Mouse (Mus musculus) lung, postnatal 10 days (tissue): Measurements from ENCODE around the gene Syap1.

Experiments
- DNase-seq: peaks from one replicate; pipeline ENCODE4 v3.0.0; 2021

Syap1 gene

DNA sequence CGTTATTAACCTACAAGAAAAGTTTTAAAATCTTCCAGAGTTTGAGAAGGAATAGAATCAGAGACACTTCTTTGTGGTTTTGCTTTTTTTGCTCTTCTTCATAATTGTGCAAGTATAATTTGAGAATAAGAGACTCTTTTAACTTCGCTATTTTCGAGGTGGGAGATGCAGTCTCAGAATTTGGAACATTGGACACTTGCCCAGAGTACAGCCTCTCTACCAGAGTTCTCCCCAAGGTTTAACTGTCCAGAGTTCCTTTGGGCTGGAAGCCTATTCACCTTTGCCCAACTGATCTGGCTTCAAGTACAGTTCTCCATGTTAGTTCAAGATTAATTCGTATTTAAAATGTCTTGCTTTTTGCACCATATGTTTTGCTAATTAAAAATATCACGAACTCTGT, 58.5 kb downstream of the Syap1 start:
- DNase-seq = no peak

DNA sequence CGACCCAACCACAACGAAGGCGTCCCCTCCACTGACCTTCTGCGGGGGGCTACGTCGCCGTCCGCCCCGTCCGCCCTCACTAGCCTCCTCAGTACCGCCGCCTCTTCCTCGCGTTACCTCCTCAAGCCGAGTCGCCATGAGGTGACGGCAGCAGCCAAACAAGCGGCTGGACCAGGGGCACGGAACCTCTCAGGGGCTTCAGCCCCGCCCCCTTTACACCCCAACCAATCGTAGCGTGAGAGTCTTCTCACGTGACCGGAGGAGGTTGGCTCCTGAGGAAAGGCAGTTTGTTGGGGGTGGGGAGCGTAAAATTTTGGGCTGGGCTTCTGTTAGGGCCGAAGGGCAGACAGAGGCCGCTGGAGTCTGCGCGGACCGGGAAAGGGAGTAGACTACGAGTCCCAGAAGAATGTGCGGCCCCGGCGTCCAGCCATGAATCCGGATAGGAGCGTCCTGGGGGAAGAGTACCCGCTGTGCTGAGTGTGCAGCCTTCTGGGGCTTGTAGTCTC, 59.0 kb downstream of the Syap1 start, which contains the start of gene Txlng:
Txlng (minus strand) TSS at position 252 of the 506 bp plus-strand sequence.
- peak; percentile 98 for DNase-seq

GRCm38 (mm10) chrX:162828783-162829182, 59.5 kb downstream of the Syap1 start:
- DNase-seq = peak; percentile 2

GRCm38 (mm10) chrX:162828016-162828415, 60.2 kb downstream of the Syap1 start:
- DNase-seq = peak; percentile 15
